ENCODE assay signal across 27 mouse cellular contexts in genomic region chr2:20541261-20541660, GRCm38 (mm10).
"Had no signal": no experiment of that assay in that cellular context is flagged by ENCODE, and none has a peak within 500 bp of the region (broad histone marks: within the 10 kb centered on the region; RNA-seq: fewer than 3 reads in every experiment).

No protein-coding gene starts in this region.

- H3K36me3 ChIP-seq: heart, embryonic 12.5 days; hindbrain, embryonic 10.5 days; hindbrain, embryonic 12.5 days; limb, embryonic 13.5 days; limb, embryonic 15.5 days had no signal

- DNase-seq: forebrain, postnatal 0 days; gastrocnemius, adult 2 months; gastrocnemius, postnatal 10 days; gastrocnemius, postnatal 25 days; heart, adult 18-20 months; heart, postnatal 10 days; heart, postnatal 4 days; kidney, adult 11 months; kidney, adult 2 months; kidney, adult 9 months; kidney, postnatal 14 days; kidney, postnatal 36 days; layer of hippocampus, adult 9-11 months; layer of hippocampus, postnatal 36 days; left cerebral cortex, postnatal 4 days had no signal

- H3K9me3 ChIP-seq: heart, embryonic 10.5 days; heart, embryonic 12.5 days; hindbrain, embryonic 10.5 days; hindbrain, embryonic 12.5 days; kidney, embryonic 15.5 days; limb, embryonic 13.5 days; limb, embryonic 15.5 days had no signal

- H3K4me1 ChIP-seq: hindbrain, embryonic 12.5 days had no signal

- H3K27me3 ChIP-seq: heart, embryonic 12.5 days; hindbrain, embryonic 12.5 days; kidney, embryonic 15.5 days; limb, embryonic 13.5 days; limb, embryonic 15.5 days had no signal

- H3K4me3 ChIP-seq: gastrocnemius, adult 2 months; heart, embryonic 10.5 days; heart, embryonic 12.5 days; hindbrain, embryonic 10.5 days; hindbrain, embryonic 12.5 days; kidney, embryonic 15.5 days; limb, embryonic 13.5 days; limb, embryonic 15.5 days had no signal

- H3K4me2 ChIP-seq: heart, embryonic 12.5 days; hindbrain, embryonic 12.5 days; hindbrain, embryonic 14.5 days; kidney, embryonic 15.5 days; limb, embryonic 13.5 days; limb, embryonic 15.5 days had no signal

- H3K9ac ChIP-seq: forebrain, postnatal 0 days; heart, embryonic 12.5 days; hindbrain, embryonic 12.5 days; hindbrain, embryonic 14.5 days; kidney, embryonic 15.5 days; limb, embryonic 13.5 days; limb, embryonic 15.5 days; liver, embryonic 14.5 days had no signal

- ATAC-seq: forebrain, postnatal 0 days; hindbrain, embryonic 16.5 days; inflammation-experienced regulatory T-cells, adult 6 months had no signal

- H3K27ac ChIP-seq: gastrocnemius, adult 2 months; heart, embryonic 10.5 days; hindbrain, embryonic 10.5 days; hindbrain, embryonic 12.5 days; hindbrain, embryonic 14.5 days; kidney, embryonic 15.5 days; kidney, postnatal 0 days; limb, embryonic 13.5 days; limb, embryonic 15.5 days; liver, embryonic 14.5 days had no signal
